Mouse (Mus musculus) kidney, adult 2 months (tissue): ENCODE results near the gene Cdk15. TPM values are rescaled to one million over a fixed set of nuclear protein-coding genes. Genes with fewer than 3 reads are reported as not detected.

ENCODE experiments used
- DNase-seq: peaks from one replicate; pipeline ENCODE4 v3.0.0; 2021
- H3K27ac ChIP-seq: fragments of 200-500 bp; 2 replicates; pipeline ENCODE4 v1.5.1; 2012; ENCODE audit warnings: low read depth, low read length, control low read depth, inconsistent platforms; ENCODE audit not compliant: insufficient read depth
- H3K27me3 ChIP-seq: fragments of 200-500 bp; replicated peaks from 2 replicates; pipeline ENCODE4 v1.6.1; 2012; ENCODE audit warnings: mild to moderate bottlenecking, moderate library complexity, low read length, inconsistent platforms; ENCODE audit not compliant: control insufficient read depth, insufficient read depth
- H3K36me3 ChIP-seq: fragments of 200-500 bp; 2 replicates; pipeline ENCODE4 v1.6.1; 2012; ENCODE audit warnings: mild to moderate bottlenecking, moderate library complexity, low read length, inconsistent platforms; ENCODE audit not compliant: control insufficient read depth, insufficient read depth
- H3K4me1 ChIP-seq: fragments of 200-500 bp; 2 replicates; pipeline ENCODE4 v1.6.1; 2011; ENCODE audit warnings: low read length; ENCODE audit not compliant: control insufficient read depth, insufficient read depth
- H3K4me3 ChIP-seq: fragments of 200-500 bp; 2 replicates; pipeline ENCODE4 v1.5.1; 2011; ENCODE audit warnings: mild to moderate bottlenecking, low read depth, low read length, control low read depth; ENCODE audit not compliant: insufficient read depth
- CTCF ChIP-seq: fragments of 200-500 bp; conservative IDR thresholded peaks from 2 replicates; pipeline ENCODE4 v1.5.1; 2011; ENCODE audit warnings: low read depth, mild to moderate bottlenecking, control low read depth, low read length, moderate library complexity, mixed read lengths; ENCODE audit not compliant: insufficient read depth, insufficient read length
- POLR2A ChIP-seq: fragments of 200-500 bp; IDR thresholded peaks from one replicate; pipeline ENCODE4 v1.6.1; 2011; ENCODE audit warnings: low read depth, low read length, control low read depth
- WGBS: fragments of 180-500 bp; shearing (Covaris S2); methylation state at CpG from one replicate; pipeline ENCODE4 v1.1.7; 2018; 5-methylcytosine and 5-hydroxymethylcytosine counted together
- polyA plus RNA-seq: library from polyadenylated mRNA; depleted of rRNA; stranded (reverse); fragments of >200 nt; gene quantifications from 2 replicates; pipeline ENCODE4 v1.2.3, GENCODE M21; 2012

Cdk15 gene
- polyA plus RNA-seq, 1 experiment = 0.13 TPM

- no peak overlapping the region for H3K4me3 ChIP-seq
- no peaks in the 10 kb centered on the region for H3K4me1 ChIP-seq
- H3K27ac ChIP-seq = no peak overlapping the region
- no peak for TF ChIP-seq POLR2A
- peak; percentile 86 for TF ChIP-seq CTCF
- H3K27me3 ChIP-seq = no peaks in the 10 kb centered on the region
- WGBS = 4% methylated on average over 9 of the region's 9 CpGs
- peak; percentile 56 for DNase-seq
- no peaks in the 10 kb centered on the region for H3K36me3 ChIP-seq
These were observed 9.1 kb upstream of the Cdk15 start for GRCm38 (mm10) chr1:59247602-59248001.

GRCm38 (mm10) chr1:59252762-59253161, 3.9 kb upstream of the Cdk15 start:
- Histone ChIP-seq H3K4me1 (no peaks in the 10 kb centered on the region), H3K27me3 (no peaks in the 10 kb centered on the region), H3K36me3 (no peaks in the 10 kb centered on the region), H3K27ac (no peak overlapping the region), H3K4me3 (no peak overlapping the region)
- WGBS = 11% methylated on average over 7 of the region's 7 CpGs
- TF ChIP-seq POLR2A = no peak
- no peak for TF ChIP-seq CTCF
- peak; percentile 32 for DNase-seq

GRCm38 (mm10) chr1:59253301-59253909, 3.3 kb upstream of the Cdk15 start:
- WGBS = 13% methylated on average over 18 of the region's 18 CpGs
- TF ChIP-seq POLR2A (no peak), CTCF (no peak)
- H3K36me3 ChIP-seq = no peaks in the 10 kb centered on the region
- no peak overlapping the region for H3K27ac ChIP-seq
- DNase-seq = no peak
- no peak overlapping the region for H3K4me3 ChIP-seq
- H3K4me1 ChIP-seq = no peaks in the 10 kb centered on the region
- H3K27me3 ChIP-seq = no peaks in the 10 kb centered on the region

GRCm38 (mm10) chr1:59257736-59258135, 1.0 kb downstream of the Cdk15 start:
- H3K4me1 ChIP-seq = no peaks in the 10 kb centered on the region
- H3K4me3 ChIP-seq = no peak overlapping the region
- H3K27ac ChIP-seq = no peak overlapping the region
- no peaks in the 10 kb centered on the region for H3K36me3 ChIP-seq
- no peak for TF ChIP-seq POLR2A
- no peak for TF ChIP-seq CTCF
- DNase-seq = no peak
- 43% methylated on average over 3 of the region's 3 CpGs for WGBS
- H3K27me3 ChIP-seq = no peaks in the 10 kb centered on the region

GRCm38 (mm10) chr1:59268931-59269330, 12.2 kb downstream of the Cdk15 start:
- no peak for DNase-seq
- Histone ChIP-seq H3K27ac (no peak overlapping the region), H3K36me3 (no peaks in the 10 kb centered on the region), H3K4me1 (no peaks in the 10 kb centered on the region), H3K4me3 (no peak overlapping the region), H3K27me3 (no peaks in the 10 kb centered on the region)
- TF ChIP-seq CTCF (no peak), POLR2A (no peak)
- 66% methylated on average over 8 of the region's 8 CpGs for WGBS

- WGBS = 94% methylated on average over 6 of the region's 6 CpGs
- TF ChIP-seq CTCF (no peak), POLR2A (no peak)
- H3K27me3 ChIP-seq = no peaks in the 10 kb centered on the region
- H3K4me1 ChIP-seq = no peaks in the 10 kb centered on the region
- H3K4me3 ChIP-seq = no peak overlapping the region
- no peak overlapping the region for H3K27ac ChIP-seq
- no peaks in the 10 kb centered on the region for H3K36me3 ChIP-seq
- no peak for DNase-seq
These were observed 12.8 kb downstream of the Cdk15 start for GRCm38 (mm10) chr1:59269466-59269865.

- no peak for TF ChIP-seq POLR2A
- no peak for TF ChIP-seq CTCF
- DNase-seq = peak; percentile 25
- no peak overlapping the region for H3K4me3 ChIP-seq
- no peaks in the 10 kb centered on the region for H3K27me3 ChIP-seq
- H3K27ac ChIP-seq = no peak overlapping the region
- H3K36me3 ChIP-seq = no peaks in the 10 kb centered on the region
- H3K4me1 ChIP-seq = no peaks in the 10 kb centered on the region
- 66% methylated on average over 20 of the region's 20 CpGs for WGBS
These were observed 13.4 kb downstream of the Cdk15 start for GRCm38 (mm10) chr1:59269951-59270689.
